Mouse (Mus musculus): ENCODE measurements around the gene Per1.

DNA sequence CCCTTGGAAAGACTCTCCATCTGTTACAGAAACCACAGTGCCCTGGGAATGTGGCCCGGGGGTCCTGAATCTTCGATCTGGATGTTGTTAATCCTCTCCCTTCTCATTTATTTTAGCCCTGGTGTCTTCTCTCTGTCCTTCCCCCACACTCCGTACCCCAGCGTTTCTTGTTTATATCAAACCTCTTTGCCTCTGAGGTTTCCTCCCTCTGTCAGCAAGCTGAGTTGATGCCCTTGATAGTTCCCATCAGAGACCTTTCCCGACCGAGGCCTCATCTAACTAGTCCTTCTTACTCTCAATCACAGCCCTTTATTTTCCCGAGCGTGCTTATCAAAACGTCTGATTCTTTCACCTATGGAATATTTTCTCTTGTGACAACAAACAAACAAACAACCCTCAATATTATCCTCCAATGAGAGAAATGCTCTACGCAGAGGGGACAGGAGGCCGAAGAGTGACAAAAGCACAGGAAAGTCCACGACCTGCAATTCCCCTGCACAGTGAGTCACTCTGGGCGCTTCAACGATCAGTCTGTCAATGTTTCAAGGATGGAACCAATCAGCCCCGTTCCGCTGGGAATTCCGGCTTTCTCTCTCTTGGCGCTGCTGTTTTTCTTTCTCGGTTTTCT, 36.2 kb upstream of the Per1 start:
- TF ChIP-seq CTCF (IDR thresholded peaks at IDR 0.05) = no peak
- TF ChIP-seq EP300 (IDR thresholded peaks at IDR 0.05) = no peak; the same call in 1 of the 2 replicates
